Mouse (Mus musculus) CD4-positive helper T cell, adult 2 months (primary cell): ENCODE measurements around the gene Zfp362.

Experiments
- DNase-seq: peaks from one replicate; pipeline ENCODE4 v3.0.0-alpha.2; 2012; ENCODE audit warnings: low read depth, missing footprints, low spot score

Zfp362 gene

DNA sequence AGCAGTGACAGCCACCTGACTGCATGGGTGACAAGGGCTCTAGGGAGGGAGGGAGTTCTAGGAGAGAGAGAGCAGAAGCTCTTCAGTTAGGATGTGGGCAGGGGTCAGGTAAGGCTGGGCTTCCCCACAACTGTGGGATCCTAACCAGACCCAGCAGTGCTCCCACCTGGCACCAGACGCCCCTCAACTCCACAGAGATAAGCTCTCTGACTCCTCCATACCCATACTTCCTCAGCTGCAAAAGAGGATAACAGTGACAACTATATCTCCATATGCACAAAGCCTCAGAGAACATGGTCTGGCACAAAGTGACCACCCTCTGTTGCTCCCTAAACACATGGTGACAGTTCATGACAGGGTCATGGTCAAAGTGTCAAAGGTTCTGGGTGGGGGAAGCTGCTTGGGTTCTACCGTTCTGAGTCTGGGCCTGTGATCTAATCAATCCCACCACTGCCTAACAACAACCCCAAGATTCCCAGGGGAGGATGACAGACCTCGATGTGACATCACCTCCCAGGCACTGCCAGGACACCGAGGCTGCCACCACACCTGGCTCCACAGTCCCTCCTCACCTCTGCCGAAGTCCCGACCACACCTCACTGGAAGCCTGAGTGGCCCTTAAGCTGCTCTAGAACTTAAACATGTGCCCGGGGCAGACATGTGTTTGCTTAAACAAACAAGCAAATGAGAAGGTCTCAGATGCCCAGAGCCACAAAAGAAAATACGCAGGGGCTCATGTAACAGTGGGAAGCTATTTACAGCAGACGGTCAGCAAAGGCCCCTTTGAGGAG is 4.0 kb downstream of the Zfp362 start:
- no peak for DNase-seq

DNA sequence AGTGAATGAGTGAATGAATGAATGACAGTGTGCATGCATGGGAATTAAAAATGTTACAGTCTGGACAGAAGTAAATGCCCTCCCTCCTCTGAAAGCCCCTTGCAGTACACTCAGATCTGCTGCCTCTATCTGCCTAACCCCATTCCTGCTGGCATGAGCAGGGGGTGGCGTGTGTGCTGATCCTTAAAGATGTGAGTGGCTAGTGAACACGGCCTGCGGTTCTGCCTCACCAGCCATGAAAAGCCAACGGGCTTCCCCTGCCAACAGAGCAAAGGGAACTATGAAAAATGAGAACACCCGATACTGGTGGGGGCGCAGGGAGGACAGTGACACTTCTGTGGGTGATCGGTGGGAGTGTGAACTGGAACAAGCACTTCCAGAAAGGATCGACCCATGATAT is 9.1 kb downstream of the Zfp362 start:
- no peak for DNase-seq

DNA sequence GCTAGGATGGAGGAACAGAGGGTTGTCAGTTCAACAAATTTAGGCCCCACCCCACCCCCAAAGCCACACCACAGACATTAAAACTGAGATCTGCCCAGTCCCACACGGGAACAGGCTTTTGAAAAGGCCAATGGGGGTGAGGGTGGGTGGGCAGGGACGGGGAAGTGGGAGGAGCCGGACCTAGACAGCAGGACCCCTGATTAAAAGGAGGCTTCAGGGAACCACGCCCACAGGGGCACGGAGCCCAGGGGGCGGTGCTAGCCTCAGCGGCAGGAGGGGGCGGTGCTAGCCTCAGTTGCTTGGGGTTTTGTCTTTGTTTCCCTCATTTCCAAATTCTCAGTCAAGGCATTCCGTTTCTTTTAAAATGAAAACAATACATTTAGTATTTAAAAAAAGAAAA is 10.2 kb downstream of the Zfp362 start:
- DNase-seq, result no peak

DNA sequence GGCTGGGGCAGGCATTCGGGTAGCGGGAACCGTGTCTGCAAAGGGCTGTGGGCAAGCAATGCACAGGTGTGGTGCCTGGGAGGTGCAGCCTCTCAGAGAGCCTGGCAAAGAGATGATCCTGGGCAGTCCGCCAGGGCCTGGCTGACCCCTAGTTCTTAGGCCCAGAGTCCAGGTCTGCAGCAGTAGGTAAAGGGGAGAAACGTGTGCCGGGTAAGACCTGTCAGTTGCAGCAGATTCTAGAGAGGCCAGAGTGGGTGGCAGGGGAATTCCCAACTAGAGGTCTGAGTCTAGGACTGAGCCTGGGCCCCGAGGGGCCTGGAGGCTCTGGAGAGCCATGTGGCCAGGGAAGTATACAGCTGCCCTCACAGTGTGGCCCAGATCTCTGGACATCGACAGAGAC is 11.6 kb downstream of the Zfp362 start:
- DNase-seq, result no peak

DNA sequence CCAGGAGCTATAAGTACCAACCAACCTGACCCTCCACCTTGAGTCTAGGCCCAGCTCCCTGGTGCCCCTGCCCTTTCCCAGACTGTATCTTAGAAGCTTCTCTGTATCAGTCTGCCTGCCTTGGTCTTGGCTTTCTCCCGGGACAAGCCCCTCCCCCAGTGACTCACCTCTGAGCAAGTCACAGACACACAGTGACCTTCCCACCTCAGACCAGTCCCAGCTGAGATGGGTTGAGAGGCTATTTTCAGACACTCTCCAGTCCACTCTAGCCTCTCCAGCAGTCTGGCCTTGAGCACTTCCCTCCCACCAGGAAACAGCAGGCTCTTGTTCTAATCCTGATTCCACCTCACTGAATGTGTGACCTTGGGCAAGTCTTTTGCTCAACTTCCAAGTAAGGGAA is 12.1 kb downstream of the Zfp362 start:
- DNase-seq, result no peak

DNA sequence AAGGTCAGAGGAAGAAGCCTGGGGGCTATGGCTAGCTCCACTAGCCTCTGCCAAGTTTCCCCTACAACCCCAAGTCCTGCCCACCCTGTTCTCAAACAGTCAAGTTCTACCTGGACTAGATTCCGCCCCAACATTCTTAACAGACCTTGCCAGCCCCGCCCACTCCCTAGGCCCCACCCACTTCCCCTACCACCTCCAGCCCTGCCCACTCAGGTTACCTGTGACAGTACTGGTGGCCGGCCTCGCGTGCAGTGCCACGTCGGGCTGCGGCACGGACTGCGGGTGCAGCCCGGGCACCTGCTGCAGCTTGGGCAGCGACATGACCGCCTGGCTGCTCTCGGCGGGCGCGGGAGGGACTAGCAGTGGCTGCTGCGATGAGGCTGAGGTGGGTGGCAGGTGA is 16.2 kb downstream of the Zfp362 start:
- no peak for DNase-seq

DNA sequence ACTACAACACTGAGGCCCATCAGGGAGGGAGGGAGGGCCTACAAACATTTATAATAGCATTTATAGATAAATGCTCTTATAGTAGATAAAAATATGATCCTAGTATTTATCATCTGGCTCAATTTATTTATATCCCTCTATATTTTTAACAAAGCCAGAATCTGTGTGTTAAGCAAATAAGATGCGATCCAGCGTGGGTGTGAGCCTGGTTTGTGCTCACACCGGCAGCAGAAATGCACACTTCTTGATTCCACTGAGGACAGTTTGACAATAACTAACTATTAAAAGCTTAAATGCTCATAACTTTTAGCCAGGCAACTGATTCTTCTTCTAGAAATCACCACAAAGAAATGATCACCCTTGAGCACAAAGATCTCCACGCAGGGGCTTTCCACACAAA is 17.7 kb downstream of the Zfp362 start:
- no peak for DNase-seq

DNA sequence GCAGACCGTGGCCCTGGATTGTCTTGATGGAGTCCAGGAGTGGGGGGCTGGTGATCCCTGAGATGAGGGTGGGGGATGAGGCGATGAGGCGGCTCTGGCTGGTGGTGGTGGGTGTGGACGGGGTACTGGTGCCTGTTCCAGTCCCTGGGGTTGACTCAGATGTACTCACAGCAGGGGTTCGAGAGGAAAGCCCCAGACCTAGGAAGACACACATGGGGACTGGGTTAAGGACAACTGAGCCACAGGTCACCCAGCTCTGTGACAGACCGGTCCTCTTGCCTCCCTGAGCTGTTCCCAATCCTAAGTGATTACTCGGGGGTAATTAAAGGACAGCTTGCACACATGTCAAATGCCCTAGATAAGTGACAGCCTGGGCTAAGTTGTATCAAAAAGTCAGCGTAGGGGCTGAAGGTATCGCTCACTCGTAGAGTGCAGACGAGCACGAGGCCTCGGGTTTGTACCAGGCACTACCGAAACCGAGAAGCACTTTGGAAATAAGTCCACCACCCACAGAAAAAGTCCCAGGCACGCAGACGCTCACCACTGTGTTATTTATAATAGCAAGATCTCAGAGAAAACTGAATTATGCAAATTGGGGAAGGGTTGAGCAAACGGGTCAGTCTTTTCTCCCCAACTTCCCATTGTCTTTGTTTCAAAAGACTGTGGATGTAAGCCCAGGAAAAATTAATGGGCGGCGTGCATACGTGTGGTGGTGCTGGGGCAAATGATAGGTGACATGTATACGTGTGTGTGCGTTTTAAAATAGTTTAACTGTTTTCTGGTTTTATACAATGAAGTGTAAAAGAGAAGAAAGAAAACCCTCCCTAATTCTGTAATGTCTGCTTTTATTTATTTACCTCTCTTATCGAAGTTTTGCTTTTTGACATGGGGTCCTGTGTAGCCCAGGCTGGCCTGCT is 18.6 kb downstream of the Zfp362 start:
- DNase-seq, result peak; percentile 36

DNA sequence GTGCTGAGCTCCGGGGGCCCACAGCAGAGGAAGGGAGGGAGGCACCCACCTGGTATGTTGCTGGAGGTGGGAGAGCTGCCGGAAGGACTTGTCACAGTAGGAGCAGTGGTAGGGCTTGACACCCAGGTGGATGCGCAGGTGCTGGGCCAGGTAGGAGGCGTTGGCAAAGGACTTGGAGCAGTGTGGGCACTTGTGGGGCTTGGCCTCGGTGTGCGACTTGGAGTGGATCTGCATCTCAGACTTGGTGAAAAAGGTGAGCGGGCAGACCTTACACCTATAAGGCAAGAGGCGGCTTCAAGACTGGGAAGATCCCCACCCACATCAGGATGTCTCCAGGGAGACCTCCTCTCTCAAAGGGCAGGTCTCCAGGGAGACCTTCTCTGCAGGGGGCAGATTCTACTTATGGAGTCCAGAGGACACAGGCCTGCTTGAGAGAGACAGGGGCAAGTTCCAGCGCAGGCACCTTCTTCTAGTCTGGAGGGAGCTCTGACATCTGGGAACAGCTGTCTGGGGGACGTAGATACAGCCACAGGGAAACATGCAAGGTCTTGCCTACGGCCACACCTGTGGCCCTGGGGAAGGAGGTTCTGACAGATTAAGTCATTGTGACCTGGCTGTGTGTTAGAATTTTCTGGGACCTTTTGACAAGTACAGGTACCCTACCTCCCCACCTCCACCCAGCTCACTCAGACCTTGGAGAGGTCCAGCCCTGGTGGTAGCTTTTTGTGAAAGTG is 19.8 kb downstream of the Zfp362 start:
- DNase-seq, result no peak

DNA sequence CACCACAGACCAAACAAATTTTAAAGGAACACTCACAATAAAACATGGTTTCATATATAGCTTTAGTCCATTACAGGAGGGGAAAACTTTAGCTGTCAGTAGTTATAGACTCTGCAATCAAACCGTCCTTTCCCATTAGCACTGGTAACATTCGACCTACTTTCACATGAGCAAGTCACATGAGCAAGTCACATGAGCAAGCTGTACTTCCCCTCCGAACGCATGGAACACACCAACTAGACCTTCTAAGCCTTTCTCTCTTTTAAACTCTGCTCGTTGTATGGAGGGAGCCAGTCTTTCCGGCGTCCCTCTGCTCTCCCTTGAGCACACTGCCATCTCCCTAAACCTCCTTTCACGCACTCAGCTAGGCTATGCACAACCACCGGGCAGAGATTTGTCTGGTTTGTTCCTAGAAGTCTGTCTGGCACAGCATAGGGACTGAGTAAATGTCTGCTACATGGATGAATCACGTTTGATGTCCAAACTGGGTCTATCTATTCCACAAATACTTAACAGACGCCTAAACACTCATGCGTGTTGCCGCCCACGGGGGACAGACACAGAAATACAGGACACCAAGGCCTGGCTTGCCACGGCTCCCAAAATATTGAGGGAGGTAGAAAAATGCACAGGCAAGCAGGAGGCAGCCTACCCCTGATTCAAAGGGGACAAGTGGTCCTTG is 20.8 kb downstream of the Zfp362 start:
- DNase-seq, result peak; percentile 53

DNA sequence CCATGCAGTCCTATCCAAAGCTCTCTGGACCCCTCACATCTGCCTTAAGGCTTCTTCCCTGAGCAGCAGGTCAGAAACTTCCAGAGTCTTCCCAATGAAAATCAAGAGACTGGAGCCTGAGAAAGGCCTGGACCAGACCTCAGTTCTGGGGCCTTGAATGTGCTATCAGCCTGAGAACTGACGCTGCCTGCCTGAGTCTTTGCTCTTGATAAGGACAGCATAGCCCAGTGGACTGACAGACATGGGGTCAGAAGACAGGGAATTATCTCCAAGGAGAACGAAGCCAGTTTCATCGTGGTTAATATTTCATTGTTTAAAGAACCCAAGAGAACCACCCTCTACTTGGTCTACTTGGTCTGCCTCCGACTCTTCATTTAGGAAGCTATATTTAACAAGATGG is 23.2 kb downstream of the Zfp362 start:
- DNase-seq, result no peak

DNA sequence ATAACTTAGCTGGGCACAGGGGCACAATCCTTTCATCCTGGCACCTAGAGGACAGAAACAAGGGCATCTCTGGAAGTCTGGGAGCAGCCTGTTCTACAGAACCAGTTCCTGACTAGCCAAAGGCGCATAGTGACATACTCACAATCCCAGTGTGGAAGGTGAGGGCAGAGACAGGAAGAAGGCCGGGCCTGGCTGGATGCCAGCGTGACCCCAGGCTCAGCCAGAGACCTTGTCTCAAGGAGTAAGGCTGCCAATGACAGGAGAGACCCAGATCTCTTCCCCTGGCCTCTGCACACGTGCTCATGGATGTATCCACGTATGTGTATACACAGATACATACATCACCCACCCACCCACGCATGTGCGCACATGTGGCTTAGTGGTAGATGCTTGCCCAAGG is 23.8 kb downstream of the Zfp362 start:
- DNase-seq, result no peak

DNA sequence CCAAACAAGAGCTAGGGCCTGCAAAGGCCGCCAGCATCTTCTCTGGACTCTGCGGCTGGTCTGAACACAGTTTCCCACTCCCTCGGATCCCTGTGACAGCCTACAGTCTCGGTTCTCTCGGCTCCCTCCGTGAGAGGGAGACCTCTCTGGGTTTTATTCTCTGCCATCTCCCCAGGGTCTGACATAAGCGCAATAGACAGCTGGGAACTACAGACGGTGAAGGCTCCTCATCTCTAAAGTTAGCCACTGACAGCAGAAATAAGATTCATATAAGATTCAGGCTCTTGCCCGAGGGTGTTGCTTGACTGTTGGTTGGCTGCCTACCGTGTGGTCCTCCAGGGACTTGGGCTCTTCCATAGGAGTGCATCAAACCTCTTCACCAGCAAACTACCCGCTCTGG is 28.3 kb downstream of the Zfp362 start:
- no peak for DNase-seq

DNA sequence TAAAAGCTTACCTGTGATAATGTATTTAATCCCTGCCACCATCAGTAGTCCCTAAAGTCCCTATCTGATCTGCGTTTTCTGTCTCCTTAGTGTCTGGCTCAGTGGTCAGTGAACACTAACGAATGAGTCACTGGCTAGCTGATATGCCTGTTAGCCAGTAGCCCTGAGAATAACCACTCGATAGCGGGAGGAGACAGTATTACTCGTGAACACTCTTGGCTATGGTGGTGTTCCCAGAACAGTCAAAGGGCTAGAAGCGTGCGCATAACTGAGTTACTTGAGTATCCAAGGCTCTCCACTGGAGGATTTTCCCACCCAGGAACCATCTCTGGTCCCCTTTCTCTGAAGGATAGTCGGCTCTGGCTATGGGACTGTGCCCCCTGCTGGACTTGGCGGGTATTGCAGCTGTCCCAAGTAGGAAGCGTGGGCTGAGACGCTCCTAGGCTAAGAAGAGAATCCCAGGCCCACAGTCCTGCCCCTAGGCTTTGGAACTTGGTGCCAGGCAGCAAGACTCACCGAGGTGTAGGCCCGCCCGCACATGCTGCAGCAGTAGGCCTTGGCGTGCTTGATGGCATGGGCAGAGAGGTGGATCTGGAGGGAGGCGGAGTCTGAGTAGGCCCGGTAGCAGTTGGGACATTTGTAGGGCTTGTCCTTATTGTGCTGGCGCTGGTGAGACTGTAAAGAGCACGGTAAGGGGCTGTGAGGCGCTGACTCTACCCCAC is 29.1 kb downstream of the Zfp362 start:
- DNase-seq, result peak; percentile 61

DNA sequence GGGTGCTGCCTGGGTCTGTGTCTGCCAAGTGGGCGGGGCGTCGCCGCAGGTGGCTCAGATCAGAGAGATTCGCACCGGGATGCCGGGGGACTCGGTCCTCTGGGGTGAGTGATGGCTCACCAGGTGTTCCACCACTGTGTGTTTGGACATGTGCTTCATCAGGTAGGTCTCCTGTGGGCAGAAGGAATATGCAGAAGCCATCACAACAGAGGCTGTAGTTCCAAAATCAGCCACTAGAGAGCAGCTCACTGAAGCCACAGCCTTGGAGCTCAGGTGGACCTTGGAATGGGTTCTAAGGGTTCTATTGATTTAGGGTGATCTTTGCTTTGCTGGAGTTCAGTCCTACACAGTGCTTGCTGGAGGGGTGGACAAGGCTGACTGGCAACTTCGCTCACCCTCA is 31.4 kb downstream of the Zfp362 start:
- DNase-seq, result peak; percentile 52

DNA sequence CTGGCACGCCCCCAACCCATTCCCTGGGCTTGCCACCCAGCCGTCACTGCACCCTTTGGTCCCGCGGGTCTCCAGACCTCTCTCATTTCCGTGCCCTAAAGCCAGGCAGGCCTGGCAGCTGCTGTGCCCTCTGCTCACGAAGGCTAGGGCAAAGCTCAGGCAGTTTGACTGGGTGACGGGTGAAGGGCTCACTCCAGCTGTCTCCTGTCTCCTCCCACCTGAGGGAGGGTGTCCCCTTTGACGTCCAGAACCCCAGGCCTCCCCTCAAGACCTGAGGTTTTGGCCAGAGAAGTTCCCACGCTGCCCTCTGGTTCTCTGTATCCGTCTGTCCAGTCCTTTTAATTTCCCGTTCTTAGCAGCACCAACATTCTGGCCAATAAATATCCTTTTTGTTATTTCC is 32.0 kb downstream of the Zfp362 start:
- no peak for DNase-seq

DNA sequence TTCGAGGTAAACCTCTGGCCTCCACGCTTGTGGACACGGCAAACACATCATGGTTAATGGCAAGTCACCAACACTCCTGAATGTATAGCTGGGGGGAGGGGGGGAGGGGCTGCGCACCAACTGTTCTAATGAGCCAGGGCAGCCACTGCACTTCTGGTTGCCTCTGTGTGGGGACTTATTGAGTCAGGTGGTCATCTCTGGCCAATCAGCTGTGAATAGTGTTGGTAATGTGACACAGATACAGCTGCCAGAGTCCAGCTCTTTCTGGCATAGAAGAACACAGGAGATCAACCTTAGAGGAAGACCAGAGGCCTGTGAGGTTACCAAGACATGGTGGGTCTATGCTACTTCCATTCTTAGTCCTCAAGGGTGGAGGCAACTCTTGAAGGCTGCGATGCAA is 35.1 kb downstream of the Zfp362 start:
- DNase-seq, result no peak

DNA sequence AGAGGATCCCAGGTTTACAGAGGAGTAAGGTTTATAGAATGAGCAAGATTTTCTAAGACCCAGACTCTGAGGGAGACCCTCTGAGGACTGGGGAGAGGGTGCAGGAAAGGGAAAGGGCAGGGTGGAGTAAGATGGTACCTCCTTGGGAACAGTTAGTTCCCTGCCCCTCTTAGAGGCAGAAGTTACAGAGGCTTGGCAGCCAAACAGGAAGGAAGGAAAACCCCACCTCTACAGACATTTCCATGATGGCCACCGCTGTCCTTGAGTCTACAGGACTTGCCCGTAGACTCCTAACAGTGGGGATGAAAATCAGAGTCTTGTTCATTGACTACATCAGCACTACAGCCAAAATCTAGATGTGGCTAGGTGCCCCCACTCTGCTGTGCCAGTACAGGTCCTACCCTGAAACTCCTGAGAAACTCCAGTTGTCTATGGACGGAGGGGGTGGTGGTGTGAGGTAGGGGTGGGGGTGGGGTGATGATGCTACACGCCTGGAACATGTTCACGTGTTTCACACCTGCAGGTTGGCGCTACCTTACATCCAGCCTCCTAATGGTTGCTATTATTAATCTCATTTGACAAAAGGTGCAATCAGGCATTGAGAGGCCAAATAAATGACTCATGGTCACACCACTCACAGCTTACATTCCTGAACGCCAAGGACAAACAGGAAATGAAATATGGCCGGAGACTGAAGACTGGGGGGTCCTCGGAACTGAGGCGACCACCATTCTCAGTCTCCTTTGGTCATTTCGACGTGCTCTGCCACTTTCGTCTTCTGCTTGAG is 36.1 kb downstream of the Zfp362 start:
- DNase-seq, result no peak

DNA sequence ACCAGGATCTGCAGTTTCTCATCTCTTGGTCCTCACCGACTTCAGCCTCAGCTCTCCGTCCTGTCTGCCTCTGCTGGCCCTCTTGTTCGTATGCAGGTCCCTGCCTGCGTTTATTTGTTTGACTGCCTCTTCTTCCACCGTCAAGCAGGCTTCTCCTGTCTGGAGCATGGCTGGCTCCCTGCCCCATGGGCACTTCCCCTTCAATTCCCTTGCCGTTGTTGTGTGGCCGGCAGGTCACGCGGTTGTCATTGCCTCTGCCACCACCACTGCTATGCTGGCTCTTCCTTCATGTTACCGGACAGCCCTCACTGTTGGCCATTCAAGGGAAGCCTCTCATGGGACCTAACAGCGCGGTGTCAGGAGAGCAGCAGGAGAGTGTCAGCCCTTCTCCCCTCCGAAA is 37.7 kb downstream of the Zfp362 start:
- DNase-seq, result no peak

DNA sequence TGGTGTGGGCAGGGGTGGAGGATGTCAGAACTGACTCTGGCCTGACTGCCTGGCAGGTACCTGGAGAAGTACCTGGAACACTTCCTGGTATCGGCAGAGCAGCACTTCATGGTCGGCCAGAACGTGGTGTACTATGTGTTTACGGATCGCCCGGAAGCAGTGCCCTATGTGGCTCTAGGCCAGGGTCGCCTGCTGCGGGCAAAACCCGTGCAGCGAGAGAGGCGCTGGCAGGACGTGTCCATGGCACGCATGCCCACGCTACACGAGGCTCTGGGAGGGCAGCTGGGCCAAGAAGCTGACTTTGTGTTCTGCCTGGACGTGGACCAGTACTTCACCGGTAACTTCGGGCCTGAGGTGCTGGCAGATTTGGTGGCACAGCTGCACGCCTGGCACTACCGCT is 38.9 kb downstream of the Zfp362 start:
- no peak for DNase-seq
